8 mouse cellular contexts compared by ENCODE assay signal in genomic region chr2:52859466-52859840, GRCm38 (mm10). TPM values are rescaled to one million over a fixed set of nuclear protein-coding genes. Genes with fewer than 3 reads are reported as not detected.
A peak's percentile ranks its signal among the peaks of the same experiment; 100 is the strongest.
DNase-seq lines count a peak whose midpoint lies in the region; ATAC-seq lines count a peak whose summit lies in the region.

No protein-coding gene starts in this region.

- no peak overlapping the region for H3K9ac ChIP-seq in liver, embryonic 11.5 days (ENCODE audit: low read depth, low read length)
- peak overlapping the region; percentile 86; the same call in 1 of the 2 replicates for H3K9ac ChIP-seq in stomach, embryonic 14.5 days (replicated peaks; ENCODE audit: low read depth, low read length)

- DNase-seq in cerebellum, postnatal 10 days = peak; percentile 23 to 30
- DNase-seq in cerebellum, adult 9-10 months = no peak
- peak; percentile 50 for DNase-seq in adipocyte (ENCODE audit: low spot score)
- peak; percentile 16 for DNase-seq in hindbrain, embryonic 10.5 days (ENCODE audit: low spot score)
- DNase-seq in liver, embryonic 11.5 days (ENCODE audit: low spot score) = no peak
- no peak for DNase-seq in thymus, postnatal 36 days
- no peak for DNase-seq in layer of hippocampus, postnatal 14 days (ENCODE audit: low spot score in 2 of 2)

- H3K4me1 ChIP-seq in hindbrain, embryonic 10.5 days (replicated peaks) = peaks cover 45% of the 10 kb centered on the region
- no peaks in the 10 kb centered on the region for H3K4me1 ChIP-seq in liver, embryonic 11.5 days (replicated peaks; ENCODE audit: control insufficient read depth, insufficient read depth, low read length)
- peaks cover 19% of the 10 kb centered on the region for H3K4me1 ChIP-seq in stomach, embryonic 14.5 days (ENCODE audit: control insufficient read depth, insufficient read depth, low read length)

- H3K27me3 ChIP-seq in hindbrain, embryonic 10.5 days (ENCODE audit: insufficient read depth, poor library complexity, severe bottlenecking) = peaks cover 6% of the 10 kb centered on the region; the same call in 1 of the 2 replicates
- H3K27me3 ChIP-seq in liver, embryonic 11.5 days (replicated peaks; ENCODE audit: control insufficient read depth, insufficient read depth, low read length) = peaks cover 31% of the 10 kb centered on the region
- H3K27me3 ChIP-seq in stomach, embryonic 14.5 days (ENCODE audit: control insufficient read depth, insufficient read depth, low read length) = no peaks in the 10 kb centered on the region

- H3K36me3 ChIP-seq in hindbrain, embryonic 10.5 days = peaks cover 5% of the 10 kb centered on the region; the same call in 1 of the 2 replicates
- H3K36me3 ChIP-seq in liver, embryonic 11.5 days (ENCODE audit: control insufficient read depth, insufficient read depth, low read length) = no peaks in the 10 kb centered on the region
- no peaks in the 10 kb centered on the region for H3K36me3 ChIP-seq in stomach, embryonic 14.5 days (ENCODE audit: control insufficient read depth, insufficient read depth, low read length)

- H3K9me3 ChIP-seq in hindbrain, embryonic 10.5 days = no peaks in the 10 kb centered on the region
- H3K9me3 ChIP-seq in liver, embryonic 11.5 days (ENCODE audit: control insufficient read depth, low read length) = no peaks in the 10 kb centered on the region
- no peaks in the 10 kb centered on the region for H3K9me3 ChIP-seq in stomach, embryonic 14.5 days (ENCODE audit: control insufficient read depth, low read depth, low read length)

- 9% methylated on average over 7 of the region's 7 CpGs for WGBS in hindbrain, embryonic 10.5 days
- WGBS in liver, embryonic 11.5 days = 23% methylated on average over 7 of the region's 7 CpGs
- 7% methylated on average over 7 of the region's 7 CpGs for WGBS in stomach, embryonic 14.5 days

- no peak for ATAC-seq in liver, embryonic 11.5 days (replicated peaks; ENCODE audit: low FRiP score)
- no peak for ATAC-seq in stomach, embryonic 14.5 days (ENCODE audit: insufficient number of reproducible peaks, insufficient read depth, low FRiP score, low read depth)

- H3K4me3 ChIP-seq in hindbrain, embryonic 10.5 days = peak overlapping the region; percentile 93
- peak overlapping the region; percentile 71; the same call in 1 of the 2 replicates for H3K4me3 ChIP-seq in liver, embryonic 11.5 days (ENCODE audit: low read depth, low read length)
- peak overlapping the region; percentile 91 for H3K4me3 ChIP-seq in stomach, embryonic 14.5 days (ENCODE audit: low read depth, low read length)

- peak overlapping the region; percentile 96 for H3K27ac ChIP-seq in hindbrain, embryonic 10.5 days
- no peak overlapping the region for H3K27ac ChIP-seq in liver, embryonic 11.5 days (ENCODE audit: low read depth, low read length)
- H3K27ac ChIP-seq in stomach, embryonic 14.5 days (ENCODE audit: low read length) = peak overlapping the region; percentile 34; the same call in 1 of the 2 replicates

- H3K4me2 ChIP-seq in liver, embryonic 11.5 days = peak overlapping the region; percentile 93
- peak overlapping the region; percentile 75 for H3K4me2 ChIP-seq in stomach, embryonic 14.5 days (replicated peaks; ENCODE audit: low read depth, low read length)

RNA-seq across cellular contexts. Expression of gene Fmnl2, which starts 1.8 kb away (rescaled TPM):
- polyA plus RNA-seq in hindbrain, embryonic 10.5 days (2016; fragmentation: Nextera tagmentation; extraction: Ambion mirVana) = 5.7 and 6.6 TPM in 2 replicates
- polyA plus RNA-seq in liver, embryonic 11.5 days (2014; fragmentation: Nextera tagmentation; extraction: Ambion mirVana) = 1.4 and 1.5 TPM in 2 replicates
- polyA plus RNA-seq in stomach, embryonic 14.5 days (2014; fragmentation: Nextera tagmentation; extraction: Ambion mirVana) = 9.6 and 10.2 TPM in 2 replicates
- total RNA-seq in layer of hippocampus, postnatal 14 days (2021) = 10 to 100 TPM; 52.5 to 53.8 TPM

Comparison
In these comparisons a context has a peak if more than half of its experiments do, and no peak if none do; other contexts are left out.
1. DNase-seq: peak in cerebellum, postnatal 10 days (2 of 2), adipocyte (single experiment) and hindbrain, embryonic 10.5 days (single experiment); none in cerebellum, adult 9-10 months (single experiment), liver, embryonic 11.5 days (single experiment), thymus, postnatal 36 days (0 of 2) and layer of hippocampus, postnatal 14 days (0 of 2).
2. Peak in every context shown above with its lines, with median percentiles within 50 percentile points of each other: H3K4me3 ChIP-seq.